Mouse (Mus musculus) embryonic facial prominence, embryonic 14.5 days (tissue): ENCODE measurements around the gene Htatip2. TPM values are rescaled to one million over a fixed set of nuclear protein-coding genes. Genes with fewer than 3 reads are reported as not detected.
A peak's percentile ranks its signal among the peaks of the same experiment; 100 is the strongest.

Source experiments
- ATAC-seq: fragments of 200-750 bp; cut with Nextera tagmentation; 2 replicates; pipeline ENCODE4 v1.8.0; 2017; ENCODE audit warnings: low read depth, moderate number of reproducible peaks, moderate TSS enrichment
- DNase-seq: peaks from one replicate; pipeline ENCODE4 v3.0.0-alpha.2; 2015; ENCODE audit warnings: low spot score
- H3K27ac ChIP-seq: fragments of 300-500 bp; sonication (generic); replicated peaks from 2 replicates; pipeline ENCODE4 v1.5.1; 2014; ENCODE audit warnings: low read depth, mild to moderate bottlenecking, low read length, moderate library complexity
- H3K27me3 ChIP-seq: fragments of 300-500 bp; sonication (generic); replicated peaks from 2 replicates; pipeline ENCODE4 v1.6.1; 2014; ENCODE audit warnings: low read length; ENCODE audit not compliant: control insufficient read depth, insufficient read depth
- H3K36me3 ChIP-seq: fragments of 300-500 bp; sonication (generic); 2 replicates; pipeline ENCODE4 v1.6.1; 2014; ENCODE audit warnings: low read length, mixed read lengths; ENCODE audit not compliant: control insufficient read depth, insufficient read depth
- H3K4me1 ChIP-seq: fragments of 300-500 bp; sonication (generic); 2 replicates; pipeline ENCODE4 v1.6.1; 2014; ENCODE audit warnings: antibody characterized with exemption, low read length; ENCODE audit not compliant: control insufficient read depth, insufficient read depth
- H3K4me2 ChIP-seq: fragments of 300-500 bp; sonication (generic); 2 replicates; pipeline ENCODE4 v1.6.1; 2014; ENCODE audit warnings: low read depth, mild to moderate bottlenecking, low read length, moderate library complexity, mixed read lengths
- H3K4me3 ChIP-seq: fragments of 300-500 bp; sonication (generic); 2 replicates; pipeline ENCODE4 v1.5.1; 2014; ENCODE audit warnings: low read depth, mild to moderate bottlenecking, low read length
- H3K9ac ChIP-seq: fragments of 300-500 bp; sonication (generic); 2 replicates; pipeline ENCODE4 v1.6.1; 2014; ENCODE audit warnings: low read depth, mild to moderate bottlenecking, low read length, moderate library complexity, mixed read lengths
- H3K9me3 ChIP-seq: fragments of 300-500 bp; sonication (generic); 2 replicates; pipeline ENCODE4 v1.6.1; 2016; ENCODE audit warnings: low read length; ENCODE audit not compliant: control insufficient read depth
- WGBS: fragments of 180-500 bp; shearing (Covaris S2); extraction: QIAGEN DNeasy Blood & Tissue Kit; methylation state at CpG from one replicate; pipeline ENCODE4 v1.1.7; 2014; 5-methylcytosine and 5-hydroxymethylcytosine counted together
- polyA plus RNA-seq: library from polyadenylated mRNA; unstranded; fragments of >200 nt; fragmentation: Nextera tagmentation; extraction: Ambion mirVana; gene quantifications from 2 replicates; pipeline ENCODE4 v1.2.1, GENCODE M21; 2014

Htatip2 gene
- polyA plus RNA-seq, 1 experiment from 2014 or later: 10.5 TPM

DNA sequence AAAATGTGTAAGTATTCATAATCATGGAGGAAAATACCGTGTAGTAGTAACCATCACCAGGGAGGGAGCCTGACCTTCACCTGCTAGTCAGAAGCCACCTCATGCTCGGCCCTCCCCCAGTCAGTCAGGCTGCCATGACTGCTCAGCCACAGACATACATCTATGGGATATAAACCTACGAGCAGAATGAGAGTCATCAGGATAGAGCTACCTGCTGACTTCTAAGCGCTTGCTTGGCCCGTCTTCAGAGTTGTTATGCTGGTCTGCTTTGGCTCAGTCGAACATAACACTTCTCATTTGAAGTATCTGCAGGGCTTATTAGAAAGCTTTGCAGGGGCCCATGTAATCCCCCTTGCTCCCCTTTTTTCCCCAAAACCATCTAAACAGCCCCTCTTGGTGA is 44.6 kb downstream of the Htatip2 start:
- no peak overlapping the region for H3K4me2 ChIP-seq
- H3K36me3 ChIP-seq: peaks cover 47% of the 10 kb centered on the region
- H3K9me3 ChIP-seq: no peaks in the 10 kb centered on the region
- H3K4me3 ChIP-seq: no peak overlapping the region
- DNase-seq: no peak
- WGBS: 90% methylated on average over 6 of the region's 6 CpGs
- no peak overlapping the region for H3K9ac ChIP-seq
- no peak for ATAC-seq
- H3K4me1 ChIP-seq: no peaks in the 10 kb centered on the region
- H3K27me3 ChIP-seq: no peaks in the 10 kb centered on the region
- no peak overlapping the region for H3K27ac ChIP-seq

DNA sequence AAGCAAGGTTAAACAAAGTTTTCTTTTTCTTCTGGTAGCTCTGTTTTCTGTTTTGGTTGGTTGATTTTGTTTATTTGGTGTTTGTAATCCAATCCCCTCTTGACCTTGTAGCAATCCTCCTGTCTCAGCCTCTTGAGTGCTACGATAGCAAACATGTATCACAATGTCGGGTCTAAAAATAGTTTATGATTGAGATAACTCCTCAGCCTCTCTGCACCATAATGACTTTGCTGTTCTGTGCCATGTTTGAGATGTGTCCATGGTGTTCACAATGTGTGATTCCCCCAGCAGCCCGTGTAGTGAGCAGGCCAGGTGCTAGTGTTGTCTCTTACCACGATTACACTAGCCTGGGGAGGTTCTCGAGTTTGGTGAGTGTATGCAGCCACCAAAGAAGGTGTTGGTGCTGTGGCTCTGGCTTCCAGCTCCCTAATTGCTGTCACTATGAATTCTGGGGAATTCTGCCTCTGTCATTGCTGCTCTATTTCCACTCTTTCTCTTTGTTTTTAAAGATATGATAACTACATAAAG is 45.8 kb downstream of the Htatip2 start:
- Histone ChIP-seq H3K27me3 (no peaks in the 10 kb centered on the region), H3K4me2 (no peak overlapping the region), H3K4me1 (no peaks in the 10 kb centered on the region), H3K36me3 (peaks cover 44% of the 10 kb centered on the region), H3K27ac (no peak overlapping the region), H3K4me3 (no peak overlapping the region), H3K9ac (no peak overlapping the region), H3K9me3 (no peaks in the 10 kb centered on the region)
- WGBS: 81% methylated on average over 5 of the region's 5 CpGs
- DNase-seq: no peak
- no peak for ATAC-seq

DNA sequence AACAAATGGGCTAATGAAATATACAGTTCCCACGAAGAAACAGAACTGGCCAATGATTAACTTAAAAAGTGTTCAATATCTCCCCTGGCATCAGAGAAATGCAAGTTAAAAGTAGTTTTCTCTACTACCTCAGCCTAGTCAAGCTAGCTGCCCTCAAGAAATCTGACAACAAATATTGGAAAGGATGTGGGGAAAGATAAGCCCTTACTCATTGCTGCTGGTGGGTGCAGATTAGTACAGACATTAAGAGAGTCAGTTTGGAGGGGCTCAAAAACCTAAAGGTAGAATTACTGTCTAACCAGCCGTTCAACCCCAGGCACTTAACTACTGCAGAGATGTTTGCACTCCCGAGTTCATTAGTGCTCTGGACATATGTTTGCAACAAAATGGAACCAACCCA is 46.7 kb downstream of the Htatip2 start:
- ATAC-seq: no peak
- H3K27ac ChIP-seq: no peak overlapping the region
- H3K4me2 ChIP-seq: no peak overlapping the region
- no peak overlapping the region for H3K4me3 ChIP-seq
- no peaks in the 10 kb centered on the region for H3K27me3 ChIP-seq
- WGBS: 73% methylated on average over 3 of the region's 3 CpGs
- no peaks in the 10 kb centered on the region for H3K9me3 ChIP-seq
- peaks cover 47% of the 10 kb centered on the region for H3K36me3 ChIP-seq
- no peaks in the 10 kb centered on the region for H3K4me1 ChIP-seq
- H3K9ac ChIP-seq: no peak overlapping the region
- DNase-seq: no peak

DNA sequence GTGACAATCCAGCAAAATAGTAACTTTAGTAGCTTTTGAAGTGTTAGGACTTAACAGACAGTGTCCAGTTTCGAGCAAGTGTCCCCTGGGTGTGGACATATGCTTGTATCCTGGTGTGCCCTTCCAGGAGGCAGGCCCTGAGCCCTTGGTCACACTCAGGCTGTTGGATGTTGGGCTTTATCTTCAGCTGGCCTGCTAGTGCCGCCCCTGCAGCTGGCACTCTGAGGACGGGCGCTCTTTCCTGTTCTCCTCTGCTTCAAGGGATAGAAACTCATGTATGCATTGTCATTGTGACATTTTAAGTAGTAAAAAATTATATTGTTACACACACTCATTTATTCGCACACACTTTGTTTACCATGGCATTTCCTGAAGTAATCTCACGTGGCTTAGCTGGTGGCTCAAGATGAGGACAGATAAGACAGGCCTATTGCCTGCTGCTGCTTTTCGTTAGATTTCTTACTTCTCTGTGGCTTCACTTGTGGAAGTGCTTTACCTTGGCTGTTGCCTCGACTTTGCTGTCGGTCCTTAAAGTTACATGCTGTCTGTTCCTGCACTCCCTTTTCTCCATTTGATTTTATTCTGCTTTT is 48.3 kb downstream of the Htatip2 start:
- H3K36me3 ChIP-seq: peaks cover 38% of the 10 kb centered on the region
- H3K27ac ChIP-seq: no peak overlapping the region
- no peak overlapping the region for H3K4me3 ChIP-seq
- no peaks in the 10 kb centered on the region for H3K4me1 ChIP-seq
- DNase-seq: no peak
- H3K9ac ChIP-seq: no peak overlapping the region
- no peaks in the 10 kb centered on the region for H3K27me3 ChIP-seq
- H3K4me2 ChIP-seq: no peak overlapping the region
- H3K9me3 ChIP-seq: no peaks in the 10 kb centered on the region
- no peak for ATAC-seq
- 82% methylated on average over 9 of the region's 9 CpGs for WGBS

DNA sequence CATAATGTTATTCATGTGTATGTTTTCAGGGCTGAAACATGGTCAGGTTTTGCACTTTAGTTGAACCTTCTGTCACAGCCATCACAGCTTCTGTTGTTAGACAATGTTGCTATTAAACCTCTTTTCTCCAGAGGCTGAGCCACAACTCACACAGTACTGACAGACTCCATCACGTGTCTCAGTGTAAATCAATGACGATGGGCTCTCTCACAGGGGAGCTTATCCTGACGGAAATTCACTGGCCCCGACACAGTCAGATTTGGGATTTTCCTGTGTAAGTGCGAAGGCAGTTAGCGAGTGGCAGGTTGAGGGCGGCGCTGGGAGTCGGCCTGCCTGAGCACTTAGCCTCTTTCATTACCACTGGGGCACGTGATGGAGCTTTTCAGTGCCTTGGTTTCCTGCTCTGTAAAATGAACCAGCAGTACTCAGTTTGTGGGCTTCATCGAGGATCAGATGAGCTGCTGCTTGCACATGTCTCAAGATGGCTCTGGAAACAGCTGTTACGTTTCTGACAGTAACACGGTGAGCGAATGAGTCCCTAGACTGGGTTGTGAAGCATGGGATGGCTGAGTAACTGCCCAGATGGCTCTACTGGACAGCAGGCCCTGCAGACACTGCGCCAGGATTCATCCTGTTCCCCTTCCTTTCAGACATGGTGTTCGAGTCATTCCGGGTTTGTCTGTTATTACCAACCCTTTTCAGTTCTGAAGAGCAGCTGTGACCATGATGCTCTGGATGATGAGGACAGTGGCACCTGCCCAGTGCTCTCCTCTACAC is 49.1 kb downstream of the Htatip2 start:
- no peaks in the 10 kb centered on the region for H3K9me3 ChIP-seq
- H3K9ac ChIP-seq: no peak overlapping the region
- H3K4me2 ChIP-seq: no peak overlapping the region
- H3K36me3 ChIP-seq: peaks cover 31% of the 10 kb centered on the region
- H3K27me3 ChIP-seq: no peaks in the 10 kb centered on the region
- ATAC-seq: no peak
- no peaks in the 10 kb centered on the region for H3K4me1 ChIP-seq
- WGBS: 88% methylated on average over 17 of the region's 17 CpGs
- no peak overlapping the region for H3K4me3 ChIP-seq
- no peak overlapping the region for H3K27ac ChIP-seq
- no peak for DNase-seq

DNA sequence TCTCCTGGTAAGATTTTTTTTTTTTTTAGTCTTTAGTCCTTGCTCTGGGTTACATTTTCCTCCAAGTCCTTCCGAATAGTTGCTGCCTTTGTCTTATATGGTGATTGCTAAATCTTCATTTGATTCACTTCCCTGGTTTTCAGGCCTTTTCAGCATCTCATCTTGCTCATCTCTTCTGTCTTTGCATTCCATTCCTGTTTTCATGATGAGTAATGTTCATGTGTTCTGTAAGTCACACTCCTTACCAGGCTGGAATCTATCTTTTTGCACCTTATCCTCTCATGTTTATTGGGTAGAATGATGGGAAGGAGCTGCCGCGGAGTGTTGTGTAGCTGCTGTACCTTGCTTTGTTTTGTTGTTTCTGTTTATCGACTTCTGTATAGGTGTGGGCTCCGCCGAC is 50.2 kb downstream of the Htatip2 start:
- no peak overlapping the region for H3K4me2 ChIP-seq
- no peak overlapping the region for H3K27ac ChIP-seq
- H3K4me1 ChIP-seq: no peaks in the 10 kb centered on the region
- DNase-seq: no peak
- no peak overlapping the region for H3K4me3 ChIP-seq
- no peak for ATAC-seq
- 90% methylated on average over 6 of the region's 6 CpGs for WGBS
- H3K36me3 ChIP-seq: peaks cover 30% of the 10 kb centered on the region
- no peak overlapping the region for H3K9ac ChIP-seq
- no peaks in the 10 kb centered on the region for H3K27me3 ChIP-seq
- H3K9me3 ChIP-seq: no peaks in the 10 kb centered on the region

DNA sequence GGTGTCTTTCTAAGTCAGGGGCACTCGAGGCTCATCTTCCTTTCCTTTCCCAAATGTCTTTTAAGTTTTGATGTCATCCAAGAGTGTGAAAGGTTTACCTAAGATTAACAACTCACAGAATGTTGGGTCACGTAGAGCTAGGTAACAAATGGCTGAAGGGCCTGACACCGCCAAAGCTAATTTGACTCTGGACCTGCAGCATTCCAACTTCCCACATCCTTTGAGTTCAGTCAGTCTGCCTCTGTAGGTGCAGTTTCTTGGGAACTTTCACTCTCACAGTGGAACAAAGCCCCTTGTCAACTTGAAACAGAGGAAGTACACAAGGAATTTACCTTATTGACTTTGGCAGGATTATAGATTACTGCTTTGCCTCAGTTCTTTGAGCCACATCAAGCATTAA is 50.6 kb downstream of the Htatip2 start:
- Histone ChIP-seq H3K27ac (no peak overlapping the region), H3K4me2 (no peak overlapping the region), H3K9me3 (no peaks in the 10 kb centered on the region), H3K4me3 (no peak overlapping the region), H3K36me3 (peaks cover 29% of the 10 kb centered on the region), H3K4me1 (no peaks in the 10 kb centered on the region), H3K27me3 (no peaks in the 10 kb centered on the region), H3K9ac (no peak overlapping the region)
- WGBS: 70% methylated on average over 3 of the region's 3 CpGs
- DNase-seq (peak; percentile 6), ATAC-seq (no peak)

DNA sequence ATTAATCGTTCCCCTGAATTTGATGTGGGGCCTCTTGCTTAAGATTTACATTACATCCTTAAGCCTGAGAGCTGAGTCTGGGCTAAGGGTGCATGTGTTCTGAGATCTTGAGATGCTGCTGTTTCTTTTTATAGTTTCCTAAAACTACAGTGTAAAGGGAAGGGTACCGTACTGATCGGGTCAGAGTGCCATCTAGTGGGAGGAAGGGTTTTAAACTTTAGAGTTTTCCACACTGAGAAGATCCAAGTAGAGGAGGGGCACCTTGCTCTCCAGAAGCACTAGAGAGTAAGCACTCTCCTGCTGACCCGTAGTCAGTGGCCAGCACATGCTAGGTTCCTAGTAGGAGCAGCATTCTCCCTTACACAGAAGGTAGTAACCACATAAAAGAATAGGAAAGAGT is 52.4 kb downstream of the Htatip2 start:
- H3K4me2 ChIP-seq: no peak overlapping the region
- no peaks in the 10 kb centered on the region for H3K4me1 ChIP-seq
- H3K27me3 ChIP-seq: no peaks in the 10 kb centered on the region
- H3K36me3 ChIP-seq: peaks cover 32% of the 10 kb centered on the region
- DNase-seq: peak; percentile 16
- H3K9ac ChIP-seq: no peak overlapping the region
- no peak overlapping the region for H3K4me3 ChIP-seq
- H3K9me3 ChIP-seq: no peaks in the 10 kb centered on the region
- ATAC-seq: no peak
- H3K27ac ChIP-seq: no peak overlapping the region
- 44% methylated on average over 4 of the region's 4 CpGs for WGBS

DNA sequence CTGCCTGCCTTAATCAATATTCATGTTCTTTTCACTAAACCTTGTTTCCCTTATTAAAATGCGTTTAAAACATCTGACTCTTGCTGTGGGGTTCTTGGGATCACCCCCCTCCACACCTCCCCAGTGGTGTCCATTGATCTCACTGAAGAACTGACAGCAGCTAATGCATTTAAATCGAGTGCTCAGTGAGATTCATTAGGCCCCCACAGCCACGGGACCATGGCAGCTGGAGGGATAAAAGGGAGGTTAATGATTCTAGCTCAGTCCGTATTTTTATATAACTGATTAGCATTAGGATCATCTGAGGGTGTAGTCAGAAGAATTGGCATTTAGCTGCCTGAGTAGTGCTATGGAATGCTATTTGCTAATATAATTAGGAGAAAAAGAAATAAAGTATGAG is 60.5 kb downstream of the Htatip2 start:
- Histone ChIP-seq H3K27me3 (no peaks in the 10 kb centered on the region), H3K36me3 (peaks cover 22% of the 10 kb centered on the region), H3K27ac (no peak overlapping the region), H3K9ac (no peak overlapping the region), H3K4me3 (no peak overlapping the region), H3K4me1 (no peaks in the 10 kb centered on the region), H3K4me2 (no peak overlapping the region), H3K9me3 (no peaks in the 10 kb centered on the region)
- 53% methylated on average over 4 of the region's 4 CpGs for WGBS
- no peak for DNase-seq
- ATAC-seq: no peak
